Mouse (Mus musculus): ENCODE measurements around the gene Obscn. TPM values are rescaled to one million over a fixed set of nuclear protein-coding genes. Genes with fewer than 3 reads are reported as not detected.

Obscn gene
- polyA plus RNA-seq, 1 experiment, result 1.6 TPM

GRCm38 (mm10) chr11:59068922-59069321 lies 67.3 kb downstream of the Obscn start:
- H3K27ac ChIP-seq (ENCODE audit: insufficient read depth, low read length), result no peak overlapping the region
- WGBS, result 74% methylated on average over 8 of the region's 8 CpGs
- H3K4me1 ChIP-seq (ENCODE audit: control insufficient read depth, insufficient read depth, insufficient read length), result no peaks in the 10 kb centered on the region
- H3K27me3 ChIP-seq (ENCODE audit: control insufficient read depth, insufficient read depth, low read length), result no peaks in the 10 kb centered on the region
- TF ChIP-seq POLR2A (IDR thresholded peaks at IDR 0.05; ENCODE audit: low read depth, low read length), result no peak
- TF ChIP-seq CTCF (IDR thresholded peaks at IDR 0.05; ENCODE audit: extremely low read depth, insufficient read depth, insufficient read length, insufficient replicate concordance), result no peak
- DNase-seq (ENCODE audit: low read depth in 1 of 2, low spot score in 2 of 2), result no peak
- H3K36me3 ChIP-seq (ENCODE audit: control insufficient read depth, insufficient read depth, low read length), result no peaks in the 10 kb centered on the region
- no peak overlapping the region for H3K4me3 ChIP-seq (ENCODE audit: extremely low read depth, insufficient read depth, insufficient read length)

GRCm38 (mm10) chr11:59068433-59068832 lies 67.8 kb downstream of the Obscn start:
- DNase-seq (ENCODE audit: low read depth in 1 of 2, low spot score in 2 of 2), result no peak
- Histone ChIP-seq H3K27ac (ENCODE audit: insufficient read depth, low read length) (no peak overlapping the region), H3K36me3 (ENCODE audit: control insufficient read depth, insufficient read depth, low read length) (no peaks in the 10 kb centered on the region), H3K27me3 (ENCODE audit: control insufficient read depth, insufficient read depth, low read length) (no peaks in the 10 kb centered on the region), H3K4me3 (ENCODE audit: extremely low read depth, insufficient read depth, insufficient read length) (no peak overlapping the region), H3K4me1 (ENCODE audit: control insufficient read depth, insufficient read depth, insufficient read length) (no peaks in the 10 kb centered on the region)
- no peak for TF ChIP-seq CTCF (IDR thresholded peaks at IDR 0.05; ENCODE audit: extremely low read depth, insufficient read depth, insufficient read length, insufficient replicate concordance)
- TF ChIP-seq POLR2A (IDR thresholded peaks at IDR 0.05; ENCODE audit: low read depth, low read length), result no peak
- WGBS, result 76% methylated on average over 1 of the region's 1 CpGs

GRCm38 (mm10) chr11:59067921-59068320 lies 68.3 kb downstream of the Obscn start:
- Histone ChIP-seq H3K27me3 (ENCODE audit: control insufficient read depth, insufficient read depth, low read length) (no peaks in the 10 kb centered on the region), H3K4me1 (ENCODE audit: control insufficient read depth, insufficient read depth, insufficient read length) (no peaks in the 10 kb centered on the region), H3K4me3 (ENCODE audit: extremely low read depth, insufficient read depth, insufficient read length) (no peak overlapping the region), H3K36me3 (ENCODE audit: control insufficient read depth, insufficient read depth, low read length) (no peaks in the 10 kb centered on the region), H3K27ac (ENCODE audit: insufficient read depth, low read length) (no peak overlapping the region)
- DNase-seq (ENCODE audit: low read depth in 1 of 2, low spot score in 2 of 2), result no peak
- TF ChIP-seq CTCF (IDR thresholded peaks at IDR 0.05; ENCODE audit: extremely low read depth, insufficient read depth, insufficient read length, insufficient replicate concordance) (no peak), POLR2A (IDR thresholded peaks at IDR 0.05; ENCODE audit: low read depth, low read length) (no peak)
- WGBS, result 65% methylated on average over 9 of the region's 9 CpGs

- H3K4me1 ChIP-seq (ENCODE audit: control insufficient read depth, insufficient read depth, insufficient read length), result no peaks in the 10 kb centered on the region
- no peaks in the 10 kb centered on the region for H3K27me3 ChIP-seq (ENCODE audit: control insufficient read depth, insufficient read depth, low read length)
- H3K36me3 ChIP-seq (ENCODE audit: control insufficient read depth, insufficient read depth, low read length), result no peaks in the 10 kb centered on the region
- no peak for TF ChIP-seq POLR2A (IDR thresholded peaks at IDR 0.05; ENCODE audit: low read depth, low read length)
- no peak for TF ChIP-seq CTCF (IDR thresholded peaks at IDR 0.05; ENCODE audit: extremely low read depth, insufficient read depth, insufficient read length, insufficient replicate concordance)
- no peak overlapping the region for H3K4me3 ChIP-seq (ENCODE audit: extremely low read depth, insufficient read depth, insufficient read length)
- no peak for DNase-seq (ENCODE audit: low read depth in 1 of 2, low spot score in 2 of 2)
- WGBS, result 74% methylated on average over 3 of the region's 3 CpGs
- no peak overlapping the region for H3K27ac ChIP-seq (ENCODE audit: insufficient read depth, low read length)
Measured at GRCm38 (mm10) chr11:59058025-59058424, 78.2 kb downstream of the Obscn start.

- no peaks in the 10 kb centered on the region for H3K36me3 ChIP-seq (ENCODE audit: control insufficient read depth, insufficient read depth, low read length)
- DNase-seq (ENCODE audit: low read depth in 1 of 2, low spot score in 2 of 2), result no peak
Measured at GRCm38 (mm10) chr11:59051031-59051430, 85.2 kb downstream of the Obscn start.

GRCm38 (mm10) chr11:59044703-59045330 lies 91.4 kb downstream of the Obscn start:
- Histone ChIP-seq H3K27ac (ENCODE audit: insufficient read depth, low read length) (no peak overlapping the region), H3K4me1 (ENCODE audit: control insufficient read depth, insufficient read depth, insufficient read length) (no peaks in the 10 kb centered on the region), H3K36me3 (ENCODE audit: control insufficient read depth, insufficient read depth, low read length) (no peaks in the 10 kb centered on the region), H3K27me3 (ENCODE audit: control insufficient read depth, insufficient read depth, low read length) (no peaks in the 10 kb centered on the region), H3K4me3 (ENCODE audit: extremely low read depth, insufficient read depth, insufficient read length) (no peak overlapping the region)
- 93% methylated on average over 15 of the region's 15 CpGs for WGBS
- no peak for DNase-seq (ENCODE audit: low read depth in 1 of 2, low spot score in 2 of 2)
- TF ChIP-seq CTCF (IDR thresholded peaks at IDR 0.05; ENCODE audit: extremely low read depth, insufficient read depth, insufficient read length, insufficient replicate concordance) (no peak), POLR2A (IDR thresholded peaks at IDR 0.05; ENCODE audit: low read depth, low read length) (no peak)

More at GRCm38 (mm10) chr11:59051031-59051430, 85.2 kb downstream of the Obscn start:
- Histone ChIP-seq H3K27me3 (ENCODE audit: control insufficient read depth, insufficient read depth, low read length) (no peaks in the 10 kb centered on the region), H3K4me1 (ENCODE audit: control insufficient read depth, insufficient read depth, insufficient read length) (no peaks in the 10 kb centered on the region), H3K27ac (ENCODE audit: insufficient read depth, low read length) (no peak overlapping the region), H3K4me3 (ENCODE audit: extremely low read depth, insufficient read depth, insufficient read length) (no peak overlapping the region)
- TF ChIP-seq CTCF (IDR thresholded peaks at IDR 0.05; ENCODE audit: extremely low read depth, insufficient read depth, insufficient read length, insufficient replicate concordance) (no peak), POLR2A (IDR thresholded peaks at IDR 0.05; ENCODE audit: low read depth, low read length) (no peak)
- WGBS, result 72% methylated on average over 9 of the region's 9 CpGs

GRCm38 (mm10) chr11:59029003-59029402 lies 107.2 kb downstream of the Obscn start:
- no peaks in the 10 kb centered on the region for H3K36me3 ChIP-seq (ENCODE audit: control insufficient read depth, insufficient read depth, low read length)
- no peak overlapping the region for H3K27ac ChIP-seq (ENCODE audit: insufficient read depth, low read length)
- H3K4me3 ChIP-seq (ENCODE audit: extremely low read depth, insufficient read depth, insufficient read length), result no peak overlapping the region
- TF ChIP-seq CTCF (IDR thresholded peaks at IDR 0.05; ENCODE audit: extremely low read depth, insufficient read depth, insufficient read length, insufficient replicate concordance) (no peak), POLR2A (IDR thresholded peaks at IDR 0.05; ENCODE audit: low read depth, low read length) (no peak)
- DNase-seq (ENCODE audit: low read depth in 1 of 2, low spot score in 2 of 2), result no peak
- H3K27me3 ChIP-seq (ENCODE audit: control insufficient read depth, insufficient read depth, low read length), result no peaks in the 10 kb centered on the region
- H3K4me1 ChIP-seq (ENCODE audit: control insufficient read depth, insufficient read depth, insufficient read length), result no peaks in the 10 kb centered on the region
- 84% methylated on average over 13 of the region's 13 CpGs for WGBS

Measured in spleen, adult 2 months (tissue).